Mouse (Mus musculus) liver, postnatal 0 days (tissue): ENCODE measurements at regions not wholly inside any gene's neighbourhood (a gene's known extent, or its start where the extent isn't known, plus 50 kb on each side); places are given as distances from the start of the nearest gene placed in this dataset.

ENCODE experiments used
- CTCF ChIP-seq: sonication (generic); IDR thresholded peaks from 2 replicates; pipeline ENCODE4 v1.5.1; 2016; ENCODE audit warnings: antibody characterized with exemption, low read depth
- EP300 ChIP-seq: IDR thresholded peaks from 2 replicates; pipeline ENCODE4 v1.6.1; 2016; ENCODE audit warnings: antibody characterized with exemption, low read depth, mild to moderate bottlenecking

GRCm38 (mm10) chr14:47989315-47989714 is 131.3 kb upstream of the Peli2 start:
- TF ChIP-seq EP300 (no peak), CTCF (no peak)
